Mouse (Mus musculus): Measurements from ENCODE around the gene Amot. TPM values are rescaled to one million over a fixed set of nuclear protein-coding genes. Genes with fewer than 3 reads are reported as not detected.

The Amot gene
- polyA plus RNA-seq, 1 experiment from 2014 or later, result 23.0 TPM

- Histone ChIP-seq H3K36me3 (ENCODE audit: control insufficient read depth, insufficient read depth, low read length) (no peaks in the 10 kb centered on the region), H3K4me1 (ENCODE audit: control insufficient read depth, insufficient read depth, low read length) (no peaks in the 10 kb centered on the region), H3K9ac (ENCODE audit: low read length) (no peak overlapping the region), H3K4me3 (ENCODE audit: low read depth, low read length) (no peak overlapping the region), H3K4me2 (ENCODE audit: low read depth) (no peak overlapping the region), H3K9me3 (ENCODE audit: control insufficient read depth, low read length) (no peaks in the 10 kb centered on the region), H3K27ac (ENCODE audit: low read depth, low read length) (no peak overlapping the region), H3K27me3 (ENCODE audit: control insufficient read depth, insufficient read depth, low read length) (no peaks in the 10 kb centered on the region)
- ATAC-seq (ENCODE audit: insufficient read depth, low FRiP score, low TSS enrichment), result no peak
- WGBS, result 87% methylated on average over 1 of the region's 1 CpGs
- no peak for DNase-seq (ENCODE audit: low spot score)
These were observed 90.7 kb downstream of the Amot start for GRCm38 (mm10) chrX:145414319-145414718.

DNA sequence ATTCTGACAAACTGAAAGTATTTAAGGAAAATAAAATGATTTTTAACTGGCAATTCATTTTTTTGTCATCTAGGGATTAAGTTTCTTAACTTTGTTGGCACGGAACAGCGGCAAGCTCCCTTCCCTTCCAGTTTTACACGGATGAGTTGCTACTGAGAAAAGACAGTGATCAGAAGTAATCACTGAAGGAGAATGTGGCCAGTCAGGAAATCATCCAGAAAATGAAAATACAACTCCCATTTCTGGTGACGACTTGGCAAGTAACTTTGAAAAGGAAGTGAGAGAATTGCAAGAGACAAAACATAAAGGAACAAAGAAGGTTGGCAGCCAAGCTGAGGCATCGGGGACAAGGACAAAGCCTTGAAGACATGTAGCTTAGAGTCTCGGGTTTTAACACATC, 93.6 kb downstream of the Amot start:
- Histone ChIP-seq H3K9ac (ENCODE audit: low read length) (no peak overlapping the region), H3K36me3 (ENCODE audit: control insufficient read depth, insufficient read depth, low read length) (no peaks in the 10 kb centered on the region), H3K4me3 (ENCODE audit: low read depth, low read length) (no peak overlapping the region), H3K4me1 (ENCODE audit: control insufficient read depth, insufficient read depth, low read length) (no peaks in the 10 kb centered on the region), H3K27me3 (ENCODE audit: control insufficient read depth, insufficient read depth, low read length) (no peaks in the 10 kb centered on the region), H3K9me3 (ENCODE audit: control insufficient read depth, low read length) (no peaks in the 10 kb centered on the region), H3K4me2 (ENCODE audit: low read depth) (no peak overlapping the region), H3K27ac (ENCODE audit: low read depth, low read length) (no peak overlapping the region)
- 38% methylated on average over 6 of the region's 6 CpGs for WGBS
- DNase-seq (ENCODE audit: low spot score) (no peak), ATAC-seq (ENCODE audit: insufficient read depth, low FRiP score, low TSS enrichment) (no peak)

DNA sequence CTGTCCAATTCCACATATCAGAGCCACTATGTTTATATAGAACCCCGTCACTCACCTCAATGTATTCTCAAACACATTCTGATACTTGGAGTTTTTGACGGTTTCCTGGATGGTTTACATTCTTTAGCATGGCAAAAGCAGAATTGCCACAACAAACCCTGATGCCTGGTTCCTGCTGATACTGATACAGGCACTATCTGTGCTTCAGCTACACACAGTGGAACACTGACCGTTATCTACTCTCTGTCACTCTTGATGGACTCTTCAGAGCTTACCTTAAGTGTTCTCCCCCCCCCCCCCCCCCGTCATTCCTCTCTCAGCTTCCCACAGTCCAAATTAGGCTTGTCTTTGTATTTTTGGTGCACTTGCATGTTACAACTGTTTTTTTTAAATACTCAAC, 98.9 kb downstream of the Amot start:
- Histone ChIP-seq H3K36me3 (ENCODE audit: control insufficient read depth, insufficient read depth, low read length) (no peaks in the 10 kb centered on the region), H3K4me3 (ENCODE audit: low read depth, low read length) (no peak overlapping the region), H3K9me3 (ENCODE audit: control insufficient read depth, low read length) (no peaks in the 10 kb centered on the region), H3K4me1 (ENCODE audit: control insufficient read depth, insufficient read depth, low read length) (no peaks in the 10 kb centered on the region), H3K27ac (ENCODE audit: low read depth, low read length) (no peak overlapping the region), H3K27me3 (ENCODE audit: control insufficient read depth, insufficient read depth, low read length) (no peaks in the 10 kb centered on the region), H3K9ac (ENCODE audit: low read length) (no peak overlapping the region), H3K4me2 (ENCODE audit: low read depth) (no peak overlapping the region)
- DNase-seq (ENCODE audit: low spot score), result no peak
- ATAC-seq (ENCODE audit: insufficient read depth, low FRiP score, low TSS enrichment), result no peak
- 60% methylated on average over 4 of the region's 4 CpGs for WGBS

DNA sequence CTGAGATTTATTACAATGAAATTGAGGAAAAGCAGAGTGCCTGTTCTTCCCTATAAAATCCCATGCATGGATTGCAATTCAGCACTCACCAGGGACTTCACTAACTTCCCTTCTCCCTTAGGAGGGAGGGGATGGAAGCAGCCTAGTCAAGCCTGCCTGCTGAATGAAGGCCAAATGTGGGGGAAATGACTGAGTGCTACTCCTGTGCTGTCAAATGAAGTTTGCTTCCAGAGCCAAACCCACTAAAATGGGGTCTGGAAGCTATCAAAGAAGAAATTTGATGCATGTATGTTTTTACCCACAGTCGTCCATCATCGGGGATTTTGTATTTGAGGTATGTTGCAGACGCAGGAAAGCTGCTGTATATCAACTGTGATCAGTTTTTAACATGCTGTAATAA, 103.1 kb downstream of the Amot start:
- Histone ChIP-seq H3K4me2 (ENCODE audit: low read depth) (no peak overlapping the region), H3K27ac (ENCODE audit: low read depth, low read length) (no peak overlapping the region), H3K36me3 (ENCODE audit: control insufficient read depth, insufficient read depth, low read length) (no peaks in the 10 kb centered on the region), H3K4me1 (ENCODE audit: control insufficient read depth, insufficient read depth, low read length) (no peaks in the 10 kb centered on the region), H3K9me3 (ENCODE audit: control insufficient read depth, low read length) (no peaks in the 10 kb centered on the region), H3K27me3 (ENCODE audit: control insufficient read depth, insufficient read depth, low read length) (no peaks in the 10 kb centered on the region), H3K9ac (ENCODE audit: low read length) (no peak overlapping the region), H3K4me3 (ENCODE audit: low read depth, low read length) (no peak overlapping the region)
- 61% methylated on average over 3 of the region's 3 CpGs for WGBS
- no peak for ATAC-seq (ENCODE audit: insufficient read depth, low FRiP score, low TSS enrichment)
- DNase-seq (ENCODE audit: low spot score), result no peak

DNA sequence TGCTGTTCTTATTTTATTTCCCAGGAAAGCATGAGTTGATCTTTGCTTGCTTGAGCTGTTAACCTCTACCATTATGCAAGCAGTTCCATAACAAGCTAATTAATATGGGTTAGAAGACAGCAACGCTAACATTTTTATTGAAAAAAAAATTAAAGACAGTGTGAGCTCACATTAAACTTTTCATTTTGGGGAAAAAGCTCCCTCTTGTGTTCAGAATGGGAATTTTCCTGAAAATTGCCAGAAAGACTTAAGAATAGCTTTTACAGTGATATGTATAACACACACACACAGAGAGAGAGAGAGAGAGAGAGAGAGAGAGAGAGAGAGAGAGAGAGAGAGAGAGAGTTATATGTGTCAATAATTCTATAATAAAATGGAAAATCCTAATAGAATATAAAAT, 105.7 kb downstream of the Amot start:
- Histone ChIP-seq H3K27me3 (ENCODE audit: control insufficient read depth, insufficient read depth, low read length) (no peaks in the 10 kb centered on the region), H3K9me3 (ENCODE audit: control insufficient read depth, low read length) (no peaks in the 10 kb centered on the region), H3K4me1 (ENCODE audit: control insufficient read depth, insufficient read depth, low read length) (no peaks in the 10 kb centered on the region), H3K27ac (ENCODE audit: low read depth, low read length) (no peak overlapping the region), H3K4me3 (ENCODE audit: low read depth, low read length) (no peak overlapping the region), H3K4me2 (ENCODE audit: low read depth) (no peak overlapping the region), H3K9ac (ENCODE audit: low read length) (no peak overlapping the region), H3K36me3 (ENCODE audit: control insufficient read depth, insufficient read depth, low read length) (no peaks in the 10 kb centered on the region)
- ATAC-seq (ENCODE audit: insufficient read depth, low FRiP score, low TSS enrichment), result no peak
- 33% methylated on average over 1 of the region's 1 CpGs for WGBS
- no peak for DNase-seq (ENCODE audit: low spot score)

Other genes starting within 250 kb of the Amot start
- gene Lhfpl1, start 156.1 kb downstream of the Amot start, polyA plus RNA-seq (2014; fragmentation: Nextera tagmentation; extraction: Ambion mirVana), result 1.3 and 1.4 TPM in 2 replicates

Data from neural tube, embryonic 11.5 days (tissue).